Mouse (Mus musculus) liver, adult 2 months (tissue): ENCODE measurements around the gene Gpatch1.

Source experiments
- CTCF ChIP-seq: fragments of 200-500 bp; IDR thresholded peaks from 2 replicates; pipeline ENCODE4 v1.5.1; 2011; ENCODE audit warnings: low read depth, low read length, control low read depth
- POLR2A ChIP-seq: fragments of 200-500 bp; IDR thresholded peaks from 2 replicates; pipeline ENCODE4 v1.6.1; 2011; ENCODE audit warnings: low read length, control low read depth; ENCODE audit not compliant: insufficient read depth; ENCODE audit errors: extremely low read depth

GRCm38 (mm10) chr7:35322161-35322560, 3.9 kb upstream of the Gpatch1 start:
- no peak for TF ChIP-seq CTCF
- no peak for TF ChIP-seq POLR2A
